Mouse (Mus musculus) forebrain, postnatal 0 days (tissue): ENCODE results near the gene Nfatc2ip. TPM values are rescaled to one million over a fixed set of nuclear protein-coding genes. Genes with fewer than 3 reads are reported as not detected.

ENCODE experiments used
- ATAC-seq: fragments of 200-750 bp; cut with Nextera tagmentation; 2 replicates; pipeline ENCODE4 v1.8.0; 2017; ENCODE audit warnings: mild to moderate bottlenecking, moderate library complexity
- DNase-seq: peaks from one replicate; pipeline ENCODE4 v3.0.0-alpha.2; 2015
- H3K27ac ChIP-seq: fragments of 300-500 bp; sonication (generic); 2 replicates; pipeline ENCODE4 v1.5.1; 2014; ENCODE audit warnings: low read depth, mild to moderate bottlenecking, antibody characterized with exemption, low read length, moderate library complexity, mixed read lengths
- H3K27me3 ChIP-seq: fragments of 300-500 bp; sonication (generic); 2 replicates; pipeline ENCODE4 v1.6.1; 2014; ENCODE audit warnings: mild to moderate bottlenecking, low read length, mixed read lengths; ENCODE audit not compliant: insufficient read depth
- H3K36me3 ChIP-seq: fragments of 300-500 bp; sonication (generic); 2 replicates; pipeline ENCODE4 v1.6.1; 2014; ENCODE audit warnings: mild to moderate bottlenecking, moderate library complexity; ENCODE audit not compliant: insufficient read depth
- H3K4me1 ChIP-seq: fragments of 300-500 bp; sonication (generic); 2 replicates; pipeline ENCODE4 v1.6.1; 2014; ENCODE audit warnings: antibody characterized with exemption; ENCODE audit not compliant: insufficient read depth
- H3K4me2 ChIP-seq: fragments of 300-500 bp; sonication (generic); 2 replicates; pipeline ENCODE4 v1.6.1; 2014; ENCODE audit warnings: low read depth, mild to moderate bottlenecking, moderate library complexity
- H3K4me3 ChIP-seq: fragments of 300-500 bp; sonication (generic); 2 replicates; pipeline ENCODE4 v1.5.1; 2014; ENCODE audit warnings: low read depth, low read length, mixed read lengths
- H3K9ac ChIP-seq: fragments of 300-500 bp; sonication (generic); 2 replicates; pipeline ENCODE4 v1.6.1; 2014; ENCODE audit warnings: mild to moderate bottlenecking
- H3K9me3 ChIP-seq: fragments of 300-500 bp; sonication (generic); 2 replicates; pipeline ENCODE4 v1.6.1; 2016; ENCODE audit warnings: low read length
- CTCF ChIP-seq: sonication (generic); IDR thresholded peaks from 2 replicates; pipeline ENCODE4 v1.5.1; 2016; ENCODE audit warnings: antibody characterized with exemption, control low read depth, low read depth
- WGBS: fragments of 180-500 bp; shearing (Covaris S2); extraction: QIAGEN DNeasy Blood & Tissue Kit; methylation state at CpG from one replicate; pipeline ENCODE4 v1.1.7; 2014; 5-methylcytosine and 5-hydroxymethylcytosine counted together
- polyA plus RNA-seq: library from polyadenylated mRNA; unstranded; fragments of >200 nt; fragmentation: Nextera tagmentation; extraction: Ambion mirVana; gene quantifications from 2 replicates; pipeline ENCODE4 v1.2.1, GENCODE M21; 2015
- total RNA-seq: library from RNA; depleted of rRNA; stranded (reverse); fragments of >200 nt; gene quantifications from 2 replicates; pipeline ENCODE4 v1.2.3, GENCODE M21; 2014

Nfatc2ip gene
- total and polyA plus RNA-seq, 2 experiments from 2014 or later: 2.4 to 5.2 TPM

- H3K4me3 ChIP-seq: no peak overlapping the region
- ATAC-seq (no peak), DNase-seq (peak; percentile 24)
- H3K4me2 ChIP-seq: no peak overlapping the region
- no peaks in the 10 kb centered on the region for H3K9me3 ChIP-seq
- H3K27ac ChIP-seq: no peak overlapping the region
- H3K9ac ChIP-seq: no peak overlapping the region
- H3K27me3 ChIP-seq: no peaks in the 10 kb centered on the region
- 48% methylated on average over 5 of the region's 5 CpGs for WGBS
- no peaks in the 10 kb centered on the region for H3K4me1 ChIP-seq
- TF ChIP-seq CTCF: no peak
- no peaks in the 10 kb centered on the region for H3K36me3 ChIP-seq
These were observed 40.5 kb downstream of the Nfatc2ip start for GRCm38 (mm10) chr7:126355847-126356597.

GRCm38 (mm10) chr7:126354738-126355614 lies 41.6 kb downstream of the Nfatc2ip start:
- 52% methylated on average over 14 of the region's 14 CpGs for WGBS
- H3K4me2 ChIP-seq: no peak overlapping the region
- ATAC-seq: no peak

GRCm38 (mm10) chr7:126353994-126354365 lies 42.6 kb downstream of the Nfatc2ip start:
- Histone ChIP-seq H3K27me3 (no peaks in the 10 kb centered on the region), H3K4me3 (no peak overlapping the region), H3K36me3 (no peaks in the 10 kb centered on the region), H3K4me1 (no peaks in the 10 kb centered on the region), H3K9me3 (no peaks in the 10 kb centered on the region), H3K27ac (no peak overlapping the region), H3K9ac (no peak overlapping the region), H3K4me2 (no peak overlapping the region)
- DNase-seq (no peak), ATAC-seq (no peak)
- no peak for TF ChIP-seq CTCF
- 87% methylated on average over 3 of the region's 3 CpGs for WGBS

More at GRCm38 (mm10) chr7:126354738-126355614, 41.6 kb downstream of the Nfatc2ip start:
- no peaks in the 10 kb centered on the region for H3K9me3 ChIP-seq
- no peak overlapping the region for H3K4me3 ChIP-seq
- H3K27ac ChIP-seq: no peak overlapping the region
- no peak for TF ChIP-seq CTCF
- no peaks in the 10 kb centered on the region for H3K27me3 ChIP-seq
- no peaks in the 10 kb centered on the region for H3K4me1 ChIP-seq
- no peak overlapping the region for H3K9ac ChIP-seq
- no peak for DNase-seq
- no peaks in the 10 kb centered on the region for H3K36me3 ChIP-seq

GRCm38 (mm10) chr7:126353251-126353993 lies 43.1 kb downstream of the Nfatc2ip start:
- H3K9me3 ChIP-seq: no peaks in the 10 kb centered on the region
- H3K36me3 ChIP-seq: no peaks in the 10 kb centered on the region
- no peak overlapping the region for H3K4me2 ChIP-seq
- DNase-seq (no peak), ATAC-seq (no peak)
- H3K27me3 ChIP-seq: no peaks in the 10 kb centered on the region
- H3K9ac ChIP-seq: no peak overlapping the region
- H3K27ac ChIP-seq: no peak overlapping the region
- H3K4me1 ChIP-seq: no peaks in the 10 kb centered on the region
- no peak overlapping the region for H3K4me3 ChIP-seq
- no peak for TF ChIP-seq CTCF
- WGBS: 64% methylated on average over 11 of the region's 11 CpGs

- Histone ChIP-seq H3K36me3 (no peaks in the 10 kb centered on the region), H3K27ac (no peak overlapping the region), H3K9ac (no peak overlapping the region), H3K4me1 (no peaks in the 10 kb centered on the region), H3K4me3 (0 out of 2 replicates have a peak overlapping the region, but pooled peaks have one; percentile 12), H3K9me3 (no peaks in the 10 kb centered on the region), H3K27me3 (no peaks in the 10 kb centered on the region), H3K4me2 (peak overlapping the region; percentile 29)
- no peak for DNase-seq
- 42% methylated on average over 10 of the region's 10 CpGs for WGBS
- ATAC-seq: no peak
- no peak for TF ChIP-seq CTCF
These were observed 45.1 kb downstream of the Nfatc2ip start for GRCm38 (mm10) chr7:126351419-126351951.

- Histone ChIP-seq H3K9ac (no peak overlapping the region), H3K27ac (peak overlapping the region; percentile 29; the same call in 1 of the 2 replicates), H3K27me3 (no peaks in the 10 kb centered on the region), H3K36me3 (no peaks in the 10 kb centered on the region), H3K4me2 (peak overlapping the region; percentile 29), H3K9me3 (no peaks in the 10 kb centered on the region), H3K4me3 (peak overlapping the region; percentile 12; the same call in 1 of the 2 replicates), H3K4me1 (no peaks in the 10 kb centered on the region)
- TF ChIP-seq CTCF: 0 out of 2 replicates have a peak, but pooled peaks have one; percentile 8
- DNase-seq (peak; percentile 47), ATAC-seq (peak; percentile 42; the same call in 1 of the 2 replicates)
- 60% methylated on average over 20 of the region's 20 CpGs for WGBS
These were observed 45.7 kb downstream of the Nfatc2ip start for GRCm38 (mm10) chr7:126350748-126351418.
